Mouse (Mus musculus) kidney, embryonic 16.5 days (tissue): ENCODE results near the gene Ppat. TPM values are rescaled to one million over a fixed set of nuclear protein-coding genes. Genes with fewer than 3 reads are reported as not detected.
A peak's percentile ranks its signal among the peaks of the same experiment; 100 is the strongest.

Source experiments
- ATAC-seq: fragments of 200-750 bp; cut with Nextera tagmentation; 2 replicates; pipeline ENCODE4 v1.8.0; 2017; ENCODE audit warnings: moderate TSS enrichment; ENCODE audit not compliant: low FRiP score, low TSS enrichment
- H3K27ac ChIP-seq: fragments of 300-500 bp; sonication (generic); 2 replicates; pipeline ENCODE4 v1.5.1; 2014; ENCODE audit warnings: low read length
- H3K27me3 ChIP-seq: fragments of 300-500 bp; sonication (generic); 2 replicates; pipeline ENCODE4 v1.6.1; 2014; ENCODE audit warnings: low read length, control low read depth, mixed read lengths; ENCODE audit not compliant: insufficient read depth
- H3K36me3 ChIP-seq: fragments of 300-500 bp; sonication (generic); 2 replicates; pipeline ENCODE4 v1.6.1; 2014; ENCODE audit warnings: low read length, control low read depth, mixed read lengths; ENCODE audit not compliant: insufficient read depth
- H3K4me1 ChIP-seq: fragments of 300-500 bp; sonication (generic); 2 replicates; pipeline ENCODE4 v1.6.1; 2014; ENCODE audit warnings: low read length, control low read depth, mixed read lengths; ENCODE audit not compliant: insufficient read depth
- H3K4me2 ChIP-seq: fragments of 300-500 bp; sonication (generic); replicated peaks from 2 replicates; pipeline ENCODE4 v1.6.1; 2014; ENCODE audit warnings: low read depth, low read length
- H3K4me3 ChIP-seq: fragments of 300-500 bp; sonication (generic); 2 replicates; pipeline ENCODE4 v1.5.1; 2014; ENCODE audit warnings: mild to moderate bottlenecking, low read length
- H3K9ac ChIP-seq: fragments of 300-500 bp; sonication (generic); replicated peaks from 2 replicates; pipeline ENCODE4 v1.6.1; 2014; ENCODE audit warnings: low read length
- H3K9me3 ChIP-seq: fragments of 300-500 bp; sonication (generic); 2 replicates; pipeline ENCODE4 v1.6.1; 2016; ENCODE audit warnings: low read length, control low read depth
- WGBS: fragments of 180-500 bp; shearing (Covaris S2); extraction: QIAGEN DNeasy Blood & Tissue Kit; methylation state at CpG from one replicate; pipeline ENCODE4 v1.1.7; 2014; 5-methylcytosine and 5-hydroxymethylcytosine counted together
- polyA plus RNA-seq: library from polyadenylated mRNA; unstranded; fragments of >200 nt; fragmentation: Nextera tagmentation; extraction: Ambion mirVana; gene quantifications from 2 replicates; pipeline ENCODE4 v1.2.1, GENCODE M21; 2015

The Ppat gene
- polyA plus RNA-seq, 1 experiment from 2014 or later = 42.4 TPM

DNA sequence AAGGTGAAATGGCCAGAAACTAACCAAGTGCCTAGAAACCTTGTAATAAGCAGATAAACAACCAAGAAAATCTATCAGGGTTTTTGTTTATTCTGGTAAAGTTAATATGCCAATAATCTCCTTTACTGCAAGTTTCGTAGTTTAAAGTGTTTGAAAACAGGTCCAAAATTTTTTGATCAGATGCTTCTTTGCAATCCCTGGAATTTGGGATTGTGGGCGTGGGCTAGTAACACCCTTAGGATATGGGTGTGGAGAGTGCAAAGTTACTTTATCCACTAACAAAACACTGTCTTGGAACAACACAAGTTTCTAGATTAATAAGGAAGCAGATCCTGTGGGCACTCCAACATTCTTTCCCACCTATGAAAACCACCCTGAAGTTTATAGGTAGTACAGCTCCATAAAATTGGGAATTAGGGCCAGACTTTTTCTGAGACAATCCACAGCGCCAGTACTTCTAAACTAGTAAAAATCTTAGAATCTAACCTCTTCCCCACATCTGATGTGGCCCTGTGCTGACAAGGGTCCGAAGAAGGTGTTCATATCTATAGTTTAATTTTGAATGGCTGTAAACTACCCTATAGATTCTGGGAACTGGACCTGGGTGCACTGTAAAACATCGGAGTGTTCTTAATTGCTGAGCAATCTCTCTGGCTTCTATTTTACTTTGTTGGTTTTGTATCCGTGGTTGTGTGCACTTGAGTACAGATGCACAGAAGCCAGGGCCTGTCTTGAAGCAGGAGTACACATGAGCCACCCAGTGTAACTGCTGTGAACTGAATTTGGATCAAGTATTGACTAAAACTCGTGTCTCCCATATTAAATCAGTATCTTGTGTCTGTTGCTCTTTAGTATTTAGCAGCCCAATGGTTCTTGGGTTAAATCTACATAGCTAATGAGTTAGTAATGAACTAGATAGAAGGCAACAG is 998 bp upstream of the Ppat start:
- peak overlapping the region; percentile 88 for H3K9ac ChIP-seq
- H3K36me3 ChIP-seq = peaks cover 15% of the 10 kb centered on the region
- H3K9me3 ChIP-seq = no peaks in the 10 kb centered on the region
- H3K4me2 ChIP-seq = peak overlapping the region; percentile 84
- peaks cover 26% of the 10 kb centered on the region for H3K4me1 ChIP-seq
- no peaks in the 10 kb centered on the region for H3K27me3 ChIP-seq
- 8% methylated on average over 7 of the region's 7 CpGs for WGBS
- peak overlapping the region; percentile 91 for H3K4me3 ChIP-seq
- ATAC-seq = no peak
- peak overlapping the region; percentile 95; the same call in 1 of the 2 replicates for H3K27ac ChIP-seq

GRCm38 (mm10) chr5:76950343-76951105 is 854 bp downstream of the Ppat start:
- Histone ChIP-seq H3K4me3 (peak overlapping the region; percentile 91), H3K27ac (peak overlapping the region; percentile 79), H3K36me3 (peaks cover 9% of the 10 kb centered on the region; the same call in 1 of the 2 replicates), H3K4me2 (peak overlapping the region; percentile 84), H3K9ac (peak overlapping the region; percentile 88), H3K9me3 (no peaks in the 10 kb centered on the region), H3K27me3 (no peaks in the 10 kb centered on the region), H3K4me1 (peaks cover 31% of the 10 kb centered on the region)
- ATAC-seq = no peak
- WGBS = under 1% methylated on average over 24 of the region's 24 CpGs

DNA sequence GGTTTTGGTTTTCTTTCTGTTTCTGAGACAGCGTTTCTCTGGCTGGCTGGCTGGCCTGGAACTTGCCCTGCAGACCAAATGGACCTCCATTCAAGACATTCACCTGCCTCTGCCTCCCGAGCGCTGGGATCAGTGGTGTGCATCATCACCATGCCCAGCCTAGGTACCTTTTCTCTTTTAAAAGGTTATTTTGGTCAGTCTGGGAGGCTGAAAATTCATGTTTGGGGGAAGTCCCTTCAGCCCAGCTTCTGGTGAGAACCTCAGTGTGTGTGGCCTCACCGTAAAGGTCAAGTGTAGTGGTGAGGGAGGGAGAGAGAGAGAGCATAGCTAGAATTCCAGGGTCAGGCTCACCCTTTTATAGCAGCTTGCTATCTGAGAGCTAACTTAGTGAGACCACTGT is 3.6 kb downstream of the Ppat start:
- Histone ChIP-seq H3K4me3 (no peak overlapping the region), H3K27me3 (no peaks in the 10 kb centered on the region), H3K9ac (no peak overlapping the region), H3K27ac (no peak overlapping the region), H3K36me3 (peaks cover 5% of the 10 kb centered on the region; the same call in 1 of the 2 replicates), H3K9me3 (no peaks in the 10 kb centered on the region), H3K4me1 (peaks cover 37% of the 10 kb centered on the region), H3K4me2 (no peak overlapping the region)
- no peak for ATAC-seq
- WGBS = 86% methylated on average over 4 of the region's 4 CpGs

- 83% methylated on average over 4 of the region's 4 CpGs for WGBS
- H3K9ac ChIP-seq = no peak overlapping the region
- no peaks in the 10 kb centered on the region for H3K9me3 ChIP-seq
- no peak overlapping the region for H3K4me3 ChIP-seq
- H3K4me1 ChIP-seq = peaks cover 35% of the 10 kb centered on the region
- H3K27ac ChIP-seq = no peak overlapping the region
- no peaks in the 10 kb centered on the region for H3K27me3 ChIP-seq
- peaks cover 5% of the 10 kb centered on the region; the same call in 1 of the 2 replicates for H3K36me3 ChIP-seq
- ATAC-seq = no peak
- no peak overlapping the region for H3K4me2 ChIP-seq
Measured at GRCm38 (mm10) chr5:76947142-76947541, 4.2 kb downstream of the Ppat start.

- H3K27me3 ChIP-seq = no peaks in the 10 kb centered on the region
- H3K27ac ChIP-seq = no peak overlapping the region
- H3K4me3 ChIP-seq = no peak overlapping the region
- H3K9ac ChIP-seq = no peak overlapping the region
- ATAC-seq = no peak
- H3K4me2 ChIP-seq = no peak overlapping the region
- 85% methylated on average over 2 of the region's 2 CpGs for WGBS
- H3K9me3 ChIP-seq = no peaks in the 10 kb centered on the region
- H3K4me1 ChIP-seq = peaks cover 40% of the 10 kb centered on the region
- peaks cover 7% of the 10 kb centered on the region for H3K36me3 ChIP-seq
Measured at GRCm38 (mm10) chr5:76945678-76946033, 5.7 kb downstream of the Ppat start.

DNA sequence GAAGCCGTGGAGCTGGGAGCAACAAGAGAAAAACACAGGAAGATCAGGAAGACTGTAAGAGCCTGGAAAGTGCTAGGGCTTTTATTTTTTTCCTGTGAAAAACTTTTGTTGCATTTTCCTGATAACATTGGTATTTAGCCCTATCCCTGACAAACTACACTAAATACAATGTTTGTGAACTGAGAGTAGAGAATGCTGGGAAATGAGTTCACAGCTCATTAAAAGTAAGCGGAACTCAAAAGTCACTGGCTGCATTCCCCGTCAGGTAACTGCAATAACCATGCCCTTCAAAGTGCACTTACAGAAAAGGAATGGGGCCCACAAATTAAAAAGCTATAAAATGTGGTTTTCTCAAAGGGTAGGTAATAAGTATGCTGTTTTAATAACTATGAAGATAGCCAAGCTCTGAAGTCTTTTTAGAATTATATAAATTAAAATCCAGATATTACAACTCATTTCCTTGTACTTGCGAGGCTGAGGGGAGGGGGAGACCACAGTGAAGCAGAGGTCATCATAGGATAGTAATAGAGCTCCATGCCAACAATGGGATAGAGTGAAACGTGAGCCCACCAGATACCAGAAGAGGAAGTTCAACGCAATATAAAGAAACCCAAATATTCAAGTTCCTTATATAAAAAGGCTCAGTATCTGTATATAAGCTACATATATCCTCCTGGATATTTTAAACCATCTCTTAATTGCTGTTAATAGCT is 6.3 kb downstream of the Ppat start:
- H3K9ac ChIP-seq = no peak overlapping the region
- 47% methylated on average over 6 of the region's 6 CpGs for WGBS
- H3K27ac ChIP-seq = 0 out of 2 replicates have a peak overlapping the region, but pooled peaks have one; percentile 29
- no peak overlapping the region for H3K4me3 ChIP-seq
- no peak overlapping the region for H3K4me2 ChIP-seq
- ATAC-seq = no peak
- no peaks in the 10 kb centered on the region for H3K9me3 ChIP-seq
- H3K27me3 ChIP-seq = no peaks in the 10 kb centered on the region
- H3K36me3 ChIP-seq = peaks cover 12% of the 10 kb centered on the region
- H3K4me1 ChIP-seq = peaks cover 40% of the 10 kb centered on the region

- Histone ChIP-seq H3K4me2 (no peak overlapping the region), H3K27ac (peak overlapping the region; percentile 69; the same call in 1 of the 2 replicates), H3K36me3 (peaks cover 22% of the 10 kb centered on the region), H3K27me3 (no peaks in the 10 kb centered on the region), H3K4me3 (no peak overlapping the region), H3K4me1 (peaks cover 24% of the 10 kb centered on the region; the same call in 1 of the 2 replicates), H3K9me3 (peaks cover 6% of the 10 kb centered on the region; the same call in 1 of the 2 replicates), H3K9ac (no peak overlapping the region)
- ATAC-seq = peak; percentile 87
- 53% methylated on average over 4 of the region's 4 CpGs for WGBS
Measured at GRCm38 (mm10) chr5:76942505-76942904, 8.9 kb downstream of the Ppat start.

DNA sequence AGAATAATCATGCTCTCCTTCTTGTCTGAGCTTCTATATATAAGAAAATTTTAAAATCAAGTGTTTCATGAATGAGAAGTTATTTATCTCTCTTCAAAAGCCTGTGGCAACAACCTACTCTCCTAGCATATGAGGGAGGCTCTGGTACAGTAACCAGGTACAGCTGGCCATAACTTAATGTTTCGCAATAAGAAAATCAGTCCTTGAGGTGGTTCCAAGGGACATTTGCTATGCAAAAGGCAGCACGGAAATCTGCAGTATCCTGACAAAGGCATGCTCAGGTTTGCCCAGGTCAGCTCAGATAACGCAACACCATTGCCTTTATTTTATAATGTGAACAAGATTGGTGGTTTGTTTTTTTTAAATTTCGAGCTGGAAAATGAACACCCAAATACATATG is 9.4 kb downstream of the Ppat start:
- Histone ChIP-seq H3K4me1 (peaks cover 23% of the 10 kb centered on the region; the same call in 1 of the 2 replicates), H3K4me3 (no peak overlapping the region), H3K27me3 (no peaks in the 10 kb centered on the region), H3K36me3 (peaks cover 22% of the 10 kb centered on the region), H3K4me2 (no peak overlapping the region), H3K9me3 (peaks cover 6% of the 10 kb centered on the region; the same call in 1 of the 2 replicates), H3K27ac (peak overlapping the region; percentile 51; the same call in 1 of the 2 replicates), H3K9ac (no peak overlapping the region)
- 86% methylated on average over 4 of the region's 4 CpGs for WGBS
- ATAC-seq = no peak

DNA sequence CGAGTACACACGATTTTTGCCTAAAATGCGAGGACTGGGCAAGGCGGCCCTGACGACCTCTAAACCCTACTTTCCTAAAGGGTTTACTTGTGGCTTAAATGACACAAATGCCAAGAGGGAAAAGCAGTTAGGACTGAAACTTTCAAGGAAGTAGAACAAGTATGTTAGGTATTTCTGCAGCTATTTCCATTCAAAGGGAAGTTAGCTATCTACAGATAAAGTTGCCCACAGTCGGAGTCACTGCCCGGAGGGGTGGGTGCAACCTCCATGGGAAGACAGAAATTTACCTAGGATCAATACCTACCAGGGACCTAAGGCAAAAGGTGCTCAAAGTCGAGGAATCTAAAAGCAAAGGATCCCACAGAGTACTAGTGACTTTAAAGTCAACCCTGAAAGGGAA is 11.7 kb downstream of the Ppat start:
- Histone ChIP-seq H3K4me1 (peaks cover 11% of the 10 kb centered on the region; the same call in 1 of the 2 replicates), H3K9me3 (peaks cover 6% of the 10 kb centered on the region; the same call in 1 of the 2 replicates), H3K4me3 (no peak overlapping the region), H3K36me3 (peaks cover 22% of the 10 kb centered on the region), H3K27ac (no peak overlapping the region), H3K27me3 (no peaks in the 10 kb centered on the region), H3K4me2 (no peak overlapping the region), H3K9ac (no peak overlapping the region)
- ATAC-seq = no peak
- WGBS = 97% methylated on average over 8 of the region's 8 CpGs
